Comparison of ENCODE assay signal across 10 mouse cellular contexts in the genomic region with DNA sequence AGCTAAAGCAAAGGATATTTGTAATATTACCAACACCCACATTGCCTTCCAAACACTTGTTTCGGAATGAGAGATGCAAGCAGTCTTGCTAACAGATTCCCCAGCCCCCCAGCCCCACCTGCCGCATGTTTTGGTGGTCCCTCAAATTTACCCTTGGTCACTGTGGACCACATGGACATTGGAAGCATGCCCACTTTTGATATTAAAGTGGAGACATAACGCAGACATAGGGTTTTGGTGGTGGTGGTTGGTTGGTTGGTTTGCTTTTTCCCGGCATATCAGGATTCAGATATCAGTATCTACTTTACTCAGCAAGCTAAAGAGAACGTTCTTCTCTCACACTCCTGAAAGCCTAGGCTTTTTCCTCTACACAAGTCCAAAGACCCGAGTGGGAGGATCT.
"Had no signal": no experiment of that assay in that cellular context is flagged by ENCODE, and none has a peak within 500 bp of the region (broad histone marks: within the 10 kb centered on the region; RNA-seq: fewer than 3 reads in every experiment).

No protein-coding gene starts in this region.

- H3K9me3 ChIP-seq: liver, embryonic 13.5 days had no signal

- H3K9ac ChIP-seq: liver, embryonic 13.5 days had no signal

- H3K27me3 ChIP-seq: liver, embryonic 13.5 days had no signal

- H3K4me3 ChIP-seq: layer of hippocampus, adult 2 months; liver, embryonic 13.5 days had no signal

- H3K4me1 ChIP-seq: liver, embryonic 13.5 days had no signal

- H3K36me3 ChIP-seq: liver, embryonic 13.5 days had no signal

- H3K4me2 ChIP-seq: liver, embryonic 13.5 days; midbrain, embryonic 11.5 days had no signal

- DNase-seq: kidney, postnatal 25 days; liver, embryonic 13.5 days; lung, adult 2 months; lung, postnatal 14 days; lung, postnatal 4 days; midbrain, embryonic 14.5 days; thymus, adult 18-20 months; thymus, postnatal 36 days had no signal

- H3K27ac ChIP-seq: liver, embryonic 13.5 days had no signal
